Mouse (Mus musculus) spleen, embryonic (tissue): ENCODE data around the gene Zcwpw1.

Experiments
- CTCF ChIA-PET: fragments of 350-600 bp; sonication (Branson Sonifier 250); formaldehyde crosslinking; loops from one replicate; lab custom pipeline; 2022; lab: Charles Lee

The Zcwpw1 gene

DNA sequence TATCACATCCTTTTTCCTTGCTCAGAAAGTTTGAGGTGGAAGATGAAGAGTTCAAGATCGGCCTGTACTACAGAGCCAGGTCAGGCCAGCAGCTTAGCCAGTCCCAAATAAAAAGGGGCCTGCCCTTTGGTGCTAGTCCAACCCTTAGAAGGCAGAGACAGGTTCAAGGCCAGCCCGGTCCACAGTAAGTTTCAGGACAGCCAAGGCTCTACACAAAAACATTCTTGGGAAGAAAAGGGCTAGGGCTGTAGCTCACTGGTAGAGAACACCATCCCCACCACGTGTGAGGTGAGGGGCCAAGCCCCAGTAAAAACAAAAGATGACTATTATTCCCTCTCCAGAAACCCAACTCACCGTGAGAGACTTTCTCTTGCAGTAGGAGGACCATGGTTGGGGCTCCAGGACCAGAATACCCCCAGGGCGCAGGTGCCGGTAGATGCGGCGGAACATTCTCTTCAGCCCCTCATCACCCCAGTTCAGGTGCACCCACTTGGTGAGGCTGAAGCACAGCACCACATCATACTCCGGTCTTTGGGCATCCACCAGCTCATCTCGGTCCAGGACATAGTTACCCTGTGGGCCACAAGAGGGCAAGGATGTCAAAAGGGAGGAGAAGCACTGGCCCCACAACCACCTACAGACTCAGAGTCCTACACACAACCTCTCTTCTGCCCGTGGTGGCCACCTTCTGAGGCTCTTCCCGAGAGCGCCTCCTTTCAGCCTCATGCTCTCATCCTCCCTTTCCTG, 4.6 kb upstream of the Zcwpw1 start:
- CTCF ChIA-PET, result interaction anchor here (0.6 kb wide), 1 partner anchor 20 kb away, joined by 3 read pairs; no protein-coding TSS in a partner anchor

DNA sequence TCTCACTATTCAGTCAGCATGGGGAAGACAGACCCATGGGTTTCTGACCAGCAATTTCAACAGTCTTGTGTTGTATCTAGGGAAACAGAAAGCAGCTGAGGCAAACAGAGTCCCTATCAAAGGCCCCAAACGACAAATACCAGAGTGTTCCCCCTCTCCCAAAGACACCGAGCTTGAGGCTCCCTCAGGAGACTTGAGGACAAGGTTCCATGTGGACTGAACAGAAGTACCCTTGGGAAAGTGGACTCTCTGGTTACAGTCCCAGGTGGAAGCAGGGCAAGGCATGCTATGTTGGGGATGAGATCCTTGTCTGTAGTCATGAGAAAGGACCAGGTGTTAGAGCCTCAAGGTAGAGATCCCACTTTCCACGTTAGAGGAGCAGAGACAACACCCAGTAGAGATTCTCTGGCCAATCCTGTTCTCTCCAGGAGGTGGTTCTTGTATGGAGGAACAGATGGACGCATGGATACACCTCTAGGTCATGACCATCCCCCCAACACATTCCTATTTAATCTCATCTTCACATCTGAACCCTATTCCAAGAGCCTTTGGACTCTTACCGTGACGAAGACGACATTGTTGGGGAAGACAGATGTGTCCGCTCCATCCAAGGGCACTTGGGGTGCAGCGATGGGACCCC, 3.6 kb upstream of the Zcwpw1 start:
- CTCF ChIA-PET, result interaction anchor here (0.6 kb wide), 1 partner anchor 197 kb away, joined by 3 read pairs; no protein-coding TSS in a partner anchor

DNA sequence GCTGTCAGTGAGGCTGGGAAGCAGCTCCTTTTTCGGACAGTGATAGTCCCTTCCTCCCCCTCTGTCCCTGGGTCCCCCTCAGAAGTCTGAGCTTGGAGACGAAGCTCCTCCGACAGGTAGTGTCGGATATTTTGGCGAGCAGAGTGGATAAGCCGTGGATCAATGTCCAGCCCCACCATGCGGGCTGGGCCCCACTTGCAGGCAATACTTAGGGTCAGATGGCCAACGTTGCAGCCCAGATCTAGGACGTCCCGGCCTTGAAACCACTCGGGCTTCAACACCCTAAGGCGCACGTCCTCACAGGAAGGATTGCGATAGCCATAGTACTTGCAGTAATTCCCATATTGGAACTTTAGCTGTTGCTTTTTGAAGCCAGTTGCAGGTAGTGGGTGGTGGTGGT, 3.1 kb upstream of the Zcwpw1 start:
- CTCF ChIA-PET, result no interaction called here

DNA sequence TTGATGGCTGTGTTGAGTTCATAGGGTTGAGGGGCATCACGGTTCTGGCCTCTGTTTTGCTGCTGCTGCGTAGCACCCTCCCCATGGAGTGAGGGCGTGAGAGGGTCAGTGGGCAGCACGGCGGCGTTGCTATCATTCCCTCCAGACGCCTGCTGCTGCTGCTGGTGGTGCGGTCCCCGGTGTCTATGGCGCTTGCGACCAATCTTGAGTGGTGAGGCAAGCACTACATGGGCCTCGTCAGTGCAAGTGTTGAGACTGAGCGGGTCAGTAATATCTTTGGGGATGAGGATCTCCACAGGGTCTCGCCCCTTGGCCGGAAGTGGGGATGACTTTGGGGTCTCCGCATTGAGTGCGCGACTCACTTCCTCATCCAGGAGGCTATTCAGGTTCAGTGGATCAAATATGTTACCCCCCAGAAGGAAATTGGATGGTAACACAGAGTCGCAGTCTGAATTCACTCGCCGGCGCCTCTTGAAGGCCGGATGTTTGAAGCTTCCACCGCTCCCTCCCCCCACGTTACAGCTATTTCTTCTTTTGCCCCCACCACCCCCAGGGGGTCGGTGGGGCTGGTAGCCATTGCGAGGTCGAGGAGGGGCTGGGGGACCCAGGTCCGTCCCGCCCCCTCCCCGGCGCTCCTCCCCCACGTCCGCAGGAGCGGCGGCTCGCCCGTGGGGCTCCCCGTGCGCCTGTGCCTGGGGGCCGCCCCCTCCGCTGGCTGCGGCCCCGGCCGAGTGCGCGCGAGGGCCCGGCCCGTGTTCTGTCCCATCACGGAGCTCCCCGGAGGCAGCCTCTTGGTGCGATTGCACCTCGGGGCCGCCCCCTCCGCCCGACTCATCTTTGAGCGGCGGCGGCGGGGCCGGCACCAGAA, 2.2 kb upstream of the Zcwpw1 start:
- CTCF ChIA-PET, result no interaction called here

DNA sequence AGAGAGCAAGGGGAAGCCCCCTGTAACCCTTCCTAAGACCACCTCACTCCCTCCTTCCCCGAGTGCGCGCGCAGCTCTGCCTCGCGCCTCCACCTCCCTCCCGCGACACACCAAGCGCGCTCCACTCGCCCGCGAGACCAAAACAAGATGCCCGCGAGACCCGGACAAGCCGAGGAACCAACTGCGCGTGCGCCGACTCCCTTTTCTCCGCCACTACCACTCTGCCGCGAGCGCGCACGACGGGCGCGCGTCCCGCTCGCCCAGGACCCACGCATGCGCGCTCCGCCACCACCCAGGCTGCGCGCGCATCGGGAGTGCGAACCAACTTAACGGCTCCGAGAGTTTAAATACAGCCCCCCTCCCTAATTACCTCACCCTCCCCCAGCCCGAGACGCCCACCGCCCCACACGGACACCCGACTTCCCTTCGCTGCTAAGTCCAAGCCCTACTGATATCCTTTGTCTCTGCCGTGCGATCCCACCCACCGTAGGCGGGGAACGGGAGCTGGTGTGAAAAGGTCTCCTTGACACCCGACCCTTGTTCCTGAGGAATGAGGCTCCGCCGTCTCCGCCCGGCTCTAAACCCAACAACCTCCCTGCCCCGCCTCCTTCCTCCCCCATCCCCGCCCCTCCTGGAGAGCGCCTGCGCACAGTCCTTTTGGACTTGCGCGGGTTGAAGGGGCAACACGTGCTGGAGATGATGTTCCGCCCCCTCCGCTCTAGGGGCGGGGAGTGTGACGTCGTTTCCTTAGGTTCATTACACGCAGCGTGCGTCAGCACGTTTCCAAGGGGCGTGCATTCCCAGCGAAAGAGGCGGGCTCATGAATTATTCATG, 1.3 kb upstream of the Zcwpw1 start:
- CTCF ChIA-PET, result no interaction called here

DNA sequence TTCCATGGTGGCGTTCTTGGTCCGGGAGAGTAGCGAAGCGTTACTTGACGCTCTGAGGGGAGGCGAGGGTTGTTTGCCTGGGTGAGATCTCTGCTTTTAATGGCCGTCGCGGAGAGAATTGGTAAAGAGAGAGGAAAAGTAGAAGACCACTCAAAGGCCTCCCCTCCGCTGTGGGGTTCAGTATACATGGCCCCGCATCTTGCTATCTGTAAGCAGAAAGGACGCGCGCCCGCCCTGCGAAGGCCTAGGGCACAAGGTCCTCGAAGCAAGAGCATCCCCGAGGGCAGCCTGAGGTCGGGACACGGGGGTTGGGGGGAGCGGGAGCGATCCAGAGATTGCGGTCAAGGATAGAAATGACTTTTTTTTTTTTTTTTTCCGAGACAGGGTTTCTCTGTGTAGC, 573 bp downstream of the Zcwpw1 start:
- CTCF ChIA-PET, result no interaction called here

DNA sequence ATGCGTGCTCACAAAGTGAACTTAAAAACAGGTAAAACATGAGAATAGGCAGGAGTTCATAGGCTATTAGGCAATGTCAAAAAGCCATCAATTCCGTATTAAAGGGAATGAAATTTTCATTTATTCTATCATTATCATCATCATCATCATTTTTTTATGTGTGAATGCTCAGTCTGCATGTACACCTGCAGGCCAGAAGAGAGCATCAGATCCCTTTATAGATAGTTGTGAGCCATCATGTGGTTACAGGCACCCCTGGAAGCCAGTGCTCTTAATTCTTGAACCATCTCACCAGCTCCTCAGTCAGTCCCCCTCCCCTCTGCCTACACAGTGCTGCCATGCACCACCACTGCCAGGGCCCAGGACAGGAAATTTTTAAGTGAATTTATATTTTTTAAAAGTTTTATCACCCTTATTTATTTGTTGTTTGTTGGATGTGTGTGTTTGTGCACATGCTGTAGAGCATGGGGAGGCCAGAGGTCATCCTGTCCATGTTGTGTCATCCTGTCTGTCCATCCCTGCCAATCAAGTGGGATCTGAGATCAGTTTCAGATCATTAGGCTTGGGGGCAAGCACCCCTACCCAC, 1.4 kb downstream of the Zcwpw1 start:
- CTCF ChIA-PET, result no interaction called here

DNA sequence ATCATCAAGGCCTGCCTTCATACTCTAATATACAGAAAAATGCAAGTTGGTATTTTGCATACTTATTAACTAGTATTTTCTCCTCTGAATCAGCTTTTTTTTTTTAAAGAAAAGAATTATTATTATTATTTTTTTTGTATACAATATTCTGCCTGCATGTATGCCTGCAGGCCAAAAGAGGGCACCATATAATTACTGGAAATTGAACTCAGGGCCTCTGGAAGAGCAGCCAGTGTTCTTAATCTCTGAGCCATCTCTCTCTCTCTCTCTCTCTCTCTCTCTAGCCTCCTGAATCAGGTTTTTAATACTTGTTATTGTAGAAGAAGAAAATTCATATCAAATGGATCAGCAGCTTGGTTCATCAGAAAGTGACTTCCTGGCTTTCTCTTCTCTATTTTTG, 4.0 kb downstream of the Zcwpw1 start:
- CTCF ChIA-PET, result interaction anchor here (0.6 kb wide), 1 partner anchor 302 kb away, joined by 5 read pairs; no protein-coding TSS in a partner anchor

DNA sequence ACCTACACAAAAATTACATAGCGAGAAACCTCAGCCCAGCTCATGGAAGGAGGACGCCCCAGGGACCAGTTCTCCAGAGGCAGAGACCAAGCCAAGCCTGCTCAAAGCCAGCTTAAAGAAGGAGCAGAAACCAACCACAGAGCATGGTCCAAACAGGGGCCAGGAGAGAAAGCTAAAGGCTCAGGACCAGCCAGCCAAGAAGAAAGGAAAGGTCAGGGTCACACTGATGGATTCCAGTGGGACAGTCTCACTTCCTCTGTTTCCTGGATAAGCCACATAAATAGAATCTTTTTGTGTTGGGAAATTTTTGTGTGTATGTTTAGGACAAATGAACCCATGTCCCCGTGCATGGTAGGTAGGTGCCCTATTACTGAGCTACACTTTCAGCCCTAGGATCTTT, 9.0 kb downstream of the Zcwpw1 start:
- CTCF ChIA-PET, result no interaction called here

DNA sequence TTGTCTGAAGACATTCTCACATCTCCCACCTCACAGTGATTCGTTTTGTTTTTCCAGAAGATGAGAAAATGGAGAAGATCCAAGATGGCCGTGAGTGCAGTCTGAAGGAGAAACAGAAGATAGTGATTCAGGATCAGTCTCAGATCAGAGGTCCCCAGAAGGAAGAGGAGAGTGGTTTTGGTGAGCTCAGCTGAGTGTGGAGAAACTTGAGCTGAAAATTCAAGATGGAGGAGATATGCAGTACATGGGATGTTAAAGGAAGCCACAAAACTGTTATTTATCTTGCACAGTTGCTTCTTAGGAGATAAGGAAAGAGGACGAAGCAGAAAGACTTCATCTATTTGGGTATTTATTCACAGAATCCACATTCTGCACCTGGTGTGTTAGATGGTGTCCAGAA, 13.3 kb downstream of the Zcwpw1 start:
- CTCF ChIA-PET, result no interaction called here

DNA sequence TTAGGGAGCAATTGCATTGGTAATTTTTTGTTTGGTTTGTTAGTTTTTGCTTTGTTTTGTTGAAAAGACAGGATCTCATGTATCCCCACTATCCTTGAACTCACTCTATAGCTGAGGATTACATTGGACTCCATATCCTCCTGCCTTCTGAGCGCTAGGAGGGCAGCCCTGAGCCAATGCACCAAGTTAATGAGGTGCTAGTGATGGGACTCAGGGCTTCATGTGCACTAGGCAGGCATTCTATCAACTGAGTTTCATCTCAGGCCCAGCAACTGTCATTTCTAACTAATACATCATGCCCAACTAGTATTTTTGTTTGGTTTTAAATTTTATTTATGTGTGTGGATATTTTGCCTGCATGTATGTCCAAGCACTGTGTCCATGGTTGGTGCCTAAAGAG, 18.6 kb downstream of the Zcwpw1 start:
- CTCF ChIA-PET, result no interaction called here

DNA sequence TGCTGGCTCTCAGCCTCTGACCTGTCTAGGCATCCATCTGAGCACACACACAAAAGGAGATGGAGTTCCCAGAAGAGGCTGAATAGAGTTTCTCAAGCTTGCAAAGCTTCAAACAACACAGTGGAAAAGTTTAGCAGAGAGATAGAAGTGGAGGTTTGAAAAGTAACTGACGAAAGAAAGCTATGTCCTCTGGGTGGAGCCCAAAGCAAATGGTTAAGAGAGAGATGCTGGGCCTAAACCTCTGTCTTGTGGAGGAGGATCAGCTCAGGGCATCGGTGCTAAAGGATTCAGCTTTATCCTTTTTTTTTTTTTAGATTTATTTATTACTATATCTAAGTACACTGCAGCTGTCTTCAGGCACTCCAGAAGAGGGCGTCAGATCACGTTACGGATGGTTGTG, 20.7 kb downstream of the Zcwpw1 start:
- CTCF ChIA-PET, result no interaction called here

DNA sequence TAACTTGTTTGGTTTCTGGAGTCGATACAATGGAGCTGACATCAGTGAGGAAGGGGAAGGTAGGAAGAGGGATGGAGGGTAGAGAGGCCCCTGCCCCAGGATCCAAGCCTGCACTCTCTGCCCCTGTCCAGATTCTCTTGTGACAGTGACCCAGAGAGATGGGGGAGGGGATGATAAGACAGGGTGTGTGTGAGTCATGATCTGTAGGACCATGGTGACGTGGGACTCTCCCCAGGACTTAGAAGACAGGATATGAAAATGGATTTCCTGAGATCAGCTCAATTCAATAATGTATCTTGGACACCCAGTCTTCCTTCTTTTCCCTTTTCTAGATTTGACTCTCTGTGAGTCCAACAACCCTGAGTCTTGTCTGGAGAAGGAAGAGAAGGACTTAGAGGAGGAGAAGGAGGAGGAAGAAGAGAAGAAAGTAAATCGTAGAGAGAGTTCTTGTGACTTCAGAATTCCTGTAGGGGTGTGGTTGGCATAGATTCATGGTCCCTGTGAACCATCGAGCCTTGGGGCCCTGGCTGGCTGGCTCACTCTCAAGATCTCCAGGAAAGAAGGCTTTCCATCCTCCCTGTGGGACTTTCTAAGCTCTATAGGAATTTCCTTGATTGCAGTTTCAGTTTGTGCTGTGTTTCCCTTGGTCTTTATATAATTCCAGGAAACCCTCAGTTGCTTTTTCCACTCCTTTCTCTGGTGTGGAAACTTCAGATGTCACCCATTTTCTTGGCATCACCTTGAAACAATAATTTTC, 30.0 kb downstream of the Zcwpw1 start:
- CTCF ChIA-PET, result interaction anchor here (0.6 kb wide), 1 partner anchor 68 kb away, joined by 3 read pairs; no protein-coding TSS in a partner anchor

DNA sequence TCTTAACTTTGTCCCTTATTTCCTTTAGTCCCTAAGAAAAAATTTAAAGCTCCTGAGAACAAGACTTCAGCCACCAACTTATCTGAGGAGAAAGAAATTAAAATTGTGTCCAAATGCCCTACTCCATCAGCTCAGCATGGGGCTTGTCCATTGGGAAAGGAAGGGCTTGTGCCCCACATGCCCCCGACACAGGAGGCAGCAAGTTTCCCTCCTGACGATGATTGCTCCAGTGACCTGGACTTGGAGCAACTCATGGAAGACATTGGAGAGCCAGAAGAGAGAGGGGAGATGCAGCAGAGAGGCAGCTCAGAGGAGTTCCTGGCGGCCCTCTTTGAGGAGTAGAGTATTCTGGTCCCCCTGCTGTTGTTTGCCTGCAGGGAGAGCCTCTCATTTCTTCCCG, 34.5 kb downstream of the Zcwpw1 start:
- CTCF ChIA-PET, result no interaction called here

DNA sequence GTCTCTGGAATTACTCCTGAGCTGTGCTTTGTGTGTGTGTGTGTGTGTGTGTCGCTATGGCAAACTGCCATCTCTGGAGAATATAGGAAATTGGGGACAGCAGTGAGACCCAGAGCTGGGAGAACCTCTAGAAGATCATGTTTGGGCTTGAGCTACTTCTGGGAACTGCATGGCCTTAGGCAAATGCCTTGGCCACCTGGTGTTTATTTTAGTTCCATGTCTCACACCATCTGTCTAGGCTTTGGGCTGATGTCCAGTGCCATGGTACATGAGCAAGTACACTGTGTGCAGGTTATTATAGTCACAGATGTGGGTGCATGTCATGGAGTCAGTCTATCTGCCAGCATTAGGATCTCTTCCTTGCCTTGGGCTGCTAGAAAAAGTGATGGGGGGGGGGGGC, 35.0 kb downstream of the Zcwpw1 start:
- CTCF ChIA-PET, result no interaction called here

DNA sequence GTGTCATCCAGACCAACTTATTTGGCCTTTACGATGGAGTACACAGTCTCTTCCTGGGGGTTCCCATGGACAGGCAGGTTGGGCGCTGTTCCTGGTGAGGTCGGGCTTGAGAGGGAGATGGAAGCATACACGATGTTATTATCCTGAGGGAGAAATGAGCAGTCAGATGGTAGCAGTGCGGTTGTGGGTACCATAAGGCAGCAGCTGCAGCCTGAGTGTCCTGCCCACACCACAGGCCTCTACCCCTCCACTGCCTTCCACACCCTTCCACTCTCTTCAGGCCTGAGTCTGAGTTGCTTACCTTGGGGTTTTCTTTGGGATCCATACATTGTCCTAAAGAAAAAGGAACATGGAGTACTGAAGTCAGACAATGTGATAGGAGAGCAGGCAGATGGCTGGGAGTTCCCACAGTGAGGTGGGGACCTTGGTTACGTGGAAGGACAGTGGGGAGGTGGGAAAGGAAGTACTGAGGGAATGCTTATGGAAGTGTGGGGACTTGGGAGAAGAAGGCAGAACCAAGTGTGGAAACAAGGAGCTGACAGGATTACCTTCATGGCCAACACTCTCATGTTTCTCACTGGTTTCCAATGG, 36.0 kb downstream of the Zcwpw1 start:
- CTCF ChIA-PET, result no interaction called here

DNA sequence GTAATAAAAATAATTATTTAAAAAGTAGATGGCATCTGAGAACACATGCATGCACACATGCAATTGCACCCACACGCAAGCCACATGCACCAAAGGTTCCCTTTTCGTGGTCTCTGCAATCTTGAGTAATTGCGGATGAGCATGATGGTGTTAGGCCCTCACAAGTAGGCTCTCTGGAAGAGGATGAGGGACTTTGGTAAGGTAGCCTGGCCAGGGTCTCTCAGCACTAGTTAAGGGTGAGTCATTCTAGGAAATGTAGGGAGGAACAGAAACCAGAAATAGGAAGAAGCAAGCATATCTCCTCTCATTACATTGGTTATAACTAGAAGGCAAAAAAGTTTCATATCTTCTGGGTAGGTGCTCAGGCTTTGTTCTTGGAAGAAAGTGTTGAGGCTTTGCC, 37.4 kb downstream of the Zcwpw1 start:
- CTCF ChIA-PET, result no interaction called here

DNA sequence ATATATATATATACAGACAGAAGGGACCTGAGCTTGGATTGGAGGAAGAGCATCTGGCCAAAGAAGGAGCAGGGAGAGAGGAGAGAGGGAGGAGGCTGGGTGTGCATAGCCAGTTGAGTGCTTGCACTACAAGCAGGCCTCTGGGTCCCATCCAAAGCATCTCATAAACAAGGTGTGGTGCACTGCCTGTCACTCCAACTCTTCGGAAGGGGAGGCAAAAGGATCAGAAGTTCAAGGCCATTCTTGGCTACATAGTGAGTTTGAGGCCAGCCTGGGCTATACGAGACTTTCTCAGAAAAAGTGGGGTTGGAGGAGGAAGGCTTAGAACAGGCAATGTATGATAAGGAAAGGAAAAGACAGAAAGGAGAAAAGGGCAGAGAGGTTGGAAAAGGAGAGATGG, 38.4 kb downstream of the Zcwpw1 start:
- CTCF ChIA-PET, result no interaction called here

DNA sequence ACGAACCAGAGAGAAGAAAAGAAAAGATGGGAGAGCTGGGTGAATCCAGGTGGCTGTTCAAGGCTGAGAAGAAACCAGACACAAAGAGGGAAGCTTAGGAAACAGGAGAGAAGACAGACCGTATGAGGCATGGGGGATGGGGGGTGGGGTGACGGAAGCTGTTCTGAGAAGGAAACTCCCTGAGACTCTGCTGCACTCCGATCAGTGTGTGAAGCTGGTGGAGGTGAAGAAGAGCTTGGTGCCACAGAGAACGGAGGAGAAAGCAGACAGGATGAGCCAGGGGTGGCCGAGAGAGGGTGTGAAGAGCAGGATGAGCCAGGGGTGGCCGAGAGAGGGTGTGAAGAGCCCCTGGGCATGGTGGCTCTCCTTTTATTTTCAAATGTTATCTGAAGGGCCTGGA, 38.8 kb downstream of the Zcwpw1 start:
- CTCF ChIA-PET, result no interaction called here

DNA sequence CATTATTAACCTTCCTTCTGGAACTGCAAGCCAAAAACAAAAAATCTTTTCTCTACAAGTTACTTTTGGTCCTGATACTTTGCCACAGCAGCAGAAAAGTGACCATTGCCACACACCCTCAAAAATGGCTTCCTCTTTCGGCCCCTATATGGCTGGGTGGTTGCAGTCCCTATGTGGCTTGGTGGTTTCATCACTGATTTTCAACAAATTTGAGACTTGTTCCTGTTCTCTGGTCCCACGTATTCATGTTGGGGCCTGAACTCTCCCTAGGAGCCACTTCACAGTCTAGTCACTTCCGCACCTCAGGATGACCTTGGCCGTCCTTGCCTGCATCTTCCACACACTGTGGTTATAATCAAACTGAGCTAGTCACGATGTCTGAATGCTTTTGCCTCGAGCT, 41.1 kb downstream of the Zcwpw1 start:
- CTCF ChIA-PET, result no interaction called here
